Mouse (Mus musculus): Measurements from ENCODE around the gene Tmem98.

DNA sequence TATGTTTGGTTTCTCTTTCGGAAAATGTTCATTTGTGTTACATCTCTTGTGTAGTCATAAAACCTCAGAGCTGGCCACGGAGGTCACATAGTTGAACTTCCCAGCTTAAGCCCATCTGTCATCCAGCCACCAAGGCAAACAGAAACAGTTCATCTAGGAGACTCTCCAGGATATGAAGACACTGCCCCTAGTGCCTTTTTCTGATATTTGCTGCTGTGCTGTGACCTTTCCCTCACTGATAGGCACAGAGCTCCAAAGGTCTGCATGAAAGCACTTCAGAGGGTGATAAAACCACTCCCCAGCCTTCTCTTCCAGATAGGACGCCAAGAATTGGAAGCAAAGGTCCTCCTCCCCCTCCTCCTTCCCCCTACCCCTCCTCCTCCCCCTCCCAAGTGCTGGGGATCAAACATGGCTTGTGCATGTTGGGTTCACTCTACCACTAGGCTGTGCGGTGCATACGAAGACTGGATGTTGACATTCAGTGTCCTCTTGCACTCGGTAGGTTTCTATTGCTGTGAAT is 1.4 kb upstream of the Tmem98 start:
- TF ChIP-seq MEF2A (IDR thresholded peaks at IDR 0.05; ENCODE audit: borderline replicate concordance, low read depth, low read length) (no peak), POLR2A (IDR thresholded peaks at IDR 0.05; ENCODE audit: low read depth, low read length) (no peak), ZNF384 (IDR thresholded peaks at IDR 0.05; ENCODE audit: low read depth, low read length) (no peak), EP300 (IDR thresholded peaks at IDR 0.05; ENCODE audit: low read length) (no peak), GABPA (IDR thresholded peaks at IDR 0.05; ENCODE audit: insufficient replicate concordance, low read depth, low read length) (no peak), CTCF (conservative IDR thresholded peaks at IDR 0.05 in 1 of 2, IDR thresholded peaks at IDR 0.05 in 1 of 2; ENCODE audit: low read depth in 2 of 2, low read length in 2 of 2) (peak in 1 of 2 experiments; percentile 52; a peak in 2 of 4 replicates), CHD2 (IDR thresholded peaks at IDR 0.05; ENCODE audit: low read length) (no peak), NRF1 (IDR thresholded peaks at IDR 0.05; ENCODE audit: low read depth, low read length) (no peak), UBTF (IDR thresholded peaks at IDR 0.05; ENCODE audit: low read depth, low read length) (no peak), ZKSCAN1 (IDR thresholded peaks at IDR 0.05; ENCODE audit: borderline replicate concordance, low read depth, low read length) (no peak), RAD21 (IDR thresholded peaks at IDR 0.05; ENCODE audit: low read depth, low read length) (peak; percentile 33), ZMIZ1 (IDR thresholded peaks at IDR 0.05; ENCODE audit: low read depth, low read length) (no peak), MYC (IDR thresholded peaks at IDR 0.05; ENCODE audit: low read depth, low read length) (no peak)
